Mouse (Mus musculus) E14TG2a.4 (cell line): ENCODE results near the gene Tph2.

Source experiments
- H3K27me3 ChIP-seq: 2 replicates; pipeline ENCODE4 v1.6.1; 2014; ENCODE audit warnings: low read length, control low read depth; ENCODE audit not compliant: insufficient read depth
- H3K36me3 ChIP-seq: 2 replicates; pipeline ENCODE4 v1.6.1; 2014; ENCODE audit warnings: low read length, control low read depth; ENCODE audit not compliant: insufficient read depth
- H3K4me1 ChIP-seq: replicated peaks from 2 replicates; pipeline ENCODE4 v1.6.1; 2014; ENCODE audit warnings: low read depth, low read length, control low read depth
- H3K4me3 ChIP-seq: replicated peaks from 2 replicates; pipeline ENCODE4 v1.5.1; 2014; ENCODE audit warnings: mild to moderate bottlenecking, low read length
- H3K9me3 ChIP-seq: 2 replicates; pipeline ENCODE4 v1.6.1; 2014; ENCODE audit warnings: low read length, control low read depth
- CTCF ChIP-seq: conservative IDR thresholded peaks from 2 replicates; pipeline ENCODE4 v1.5.1; 2014; ENCODE audit warnings: low read length
- NANOG ChIP-seq: IDR thresholded peaks from 2 replicates; pipeline ENCODE4 v1.6.1; 2014; ENCODE audit warnings: borderline replicate concordance, low read length, mixed read lengths
- POU5F1 ChIP-seq: IDR thresholded peaks from 2 replicates; pipeline ENCODE4 v1.6.1; 2014; ENCODE audit warnings: low read length, borderline replicate concordance

Gene Tph2

GRCm38 (mm10) chr10:115061498-115061897 lies 123.3 kb downstream of the Tph2 start:
- TF ChIP-seq CTCF: no peak
- TF ChIP-seq POU5F1: no peak
- TF ChIP-seq NANOG: no peak
- H3K4me3 ChIP-seq: no peak overlapping the region
- H3K36me3 ChIP-seq: no peaks in the 10 kb centered on the region
- no peaks in the 10 kb centered on the region for H3K27me3 ChIP-seq
- H3K9me3 ChIP-seq: no peaks in the 10 kb centered on the region
- H3K4me1 ChIP-seq: no peaks in the 10 kb centered on the region

GRCm38 (mm10) chr10:115060759-115061158 lies 124.1 kb downstream of the Tph2 start:
- Histone ChIP-seq H3K4me1 (no peaks in the 10 kb centered on the region), H3K36me3 (no peaks in the 10 kb centered on the region), H3K27me3 (no peaks in the 10 kb centered on the region), H3K4me3 (no peak overlapping the region), H3K9me3 (peaks cover 2% of the 10 kb centered on the region; the same call in 1 of the 2 replicates)
- TF ChIP-seq NANOG (no peak), CTCF (no peak), POU5F1 (no peak)

- Histone ChIP-seq H3K4me1 (peaks cover 10% of the 10 kb centered on the region), H3K36me3 (no peaks in the 10 kb centered on the region), H3K27me3 (no peaks in the 10 kb centered on the region), H3K9me3 (peaks cover 12% of the 10 kb centered on the region), H3K4me3 (no peak overlapping the region)
- TF ChIP-seq NANOG: no peak
- peak; percentile 86 for TF ChIP-seq CTCF
- no peak for TF ChIP-seq POU5F1
Observed at GRCm38 (mm10) chr10:115051602-115052001, 133.2 kb downstream of the Tph2 start.

- Histone ChIP-seq H3K9me3 (peaks cover 10% of the 10 kb centered on the region), H3K4me3 (no peak overlapping the region), H3K36me3 (no peaks in the 10 kb centered on the region), H3K27me3 (no peaks in the 10 kb centered on the region), H3K4me1 (peaks cover 10% of the 10 kb centered on the region)
- TF ChIP-seq POU5F1 (no peak), NANOG (no peak), CTCF (no peak)
Observed at GRCm38 (mm10) chr10:115050674-115051073, 134.1 kb downstream of the Tph2 start.

GRCm38 (mm10) chr10:115050178-115050577 lies 134.6 kb downstream of the Tph2 start:
- Histone ChIP-seq H3K36me3 (no peaks in the 10 kb centered on the region), H3K27me3 (no peaks in the 10 kb centered on the region), H3K4me1 (peaks cover 10% of the 10 kb centered on the region), H3K9me3 (peaks cover 5% of the 10 kb centered on the region), H3K4me3 (no peak overlapping the region)
- TF ChIP-seq CTCF (no peak), POU5F1 (no peak), NANOG (no peak)

- Histone ChIP-seq H3K4me1 (peaks cover 10% of the 10 kb centered on the region), H3K36me3 (no peaks in the 10 kb centered on the region), H3K27me3 (no peaks in the 10 kb centered on the region), H3K9me3 (no peaks in the 10 kb centered on the region), H3K4me3 (no peak overlapping the region)
- no peak for TF ChIP-seq POU5F1
- no peak for TF ChIP-seq CTCF
- no peak for TF ChIP-seq NANOG
Observed at GRCm38 (mm10) chr10:115048565-115048964, 136.3 kb downstream of the Tph2 start.

- Histone ChIP-seq H3K9me3 (peaks cover 9% of the 10 kb centered on the region), H3K4me1 (no peaks in the 10 kb centered on the region), H3K36me3 (no peaks in the 10 kb centered on the region), H3K27me3 (peaks cover 11% of the 10 kb centered on the region), H3K4me3 (peak overlapping the region; percentile 63)
- TF ChIP-seq POU5F1 (no peak), CTCF (no peak), NANOG (no peak)
Observed at GRCm38 (mm10) chr10:115035748-115036147, 149.1 kb downstream of the Tph2 start.
